Mouse (Mus musculus) erythroblast, embryonic 14.5 days (primary cell): ENCODE data around the gene Vmn1r142. TPM values are rescaled to one million over a fixed set of nuclear protein-coding genes. Genes with fewer than 3 reads are reported as not detected.
"Not testable (repeated sequence)": the region's sequence is repeated elsewhere in the genome, so short reads cannot be mapped to it uniquely, and the experiment has no call there.

ENCODE experiments used
- H3K27me3 ChIP-seq: 2 replicates; pipeline ENCODE4 v1.6.1; 2012; ENCODE audit warnings: inconsistent platforms; ENCODE audit not compliant: control insufficient read depth
- H3K36me3 ChIP-seq: 2 replicates; pipeline ENCODE4 v1.6.1; 2012; ENCODE audit warnings: mild to moderate bottlenecking, inconsistent platforms; ENCODE audit not compliant: control insufficient read depth
- H3K4me1 ChIP-seq: 2 replicates; pipeline ENCODE4 v1.6.1; 2012; ENCODE audit warnings: inconsistent platforms; ENCODE audit not compliant: control insufficient read depth
- H3K4me3 ChIP-seq: replicated peaks from 2 replicates; pipeline ENCODE3; 2012; ENCODE audit warnings: moderate library complexity, mild to moderate bottlenecking, inconsistent platforms
- H3K9me3 ChIP-seq: 2 replicates; pipeline ENCODE4 v1.6.1; 2012; ENCODE audit warnings: low read length, inconsistent platforms, mixed read lengths; ENCODE audit not compliant: control insufficient read depth
- polyA plus RNA-seq: library from polyadenylated mRNA; stranded (reverse); fragments of >175 nt; gene quantifications from 2 replicates; pipeline ENCODE4 v1.2.3, GENCODE M21; 2012

The Vmn1r142 gene
- not detected in 2 replicates for polyA plus RNA-seq

DNA sequence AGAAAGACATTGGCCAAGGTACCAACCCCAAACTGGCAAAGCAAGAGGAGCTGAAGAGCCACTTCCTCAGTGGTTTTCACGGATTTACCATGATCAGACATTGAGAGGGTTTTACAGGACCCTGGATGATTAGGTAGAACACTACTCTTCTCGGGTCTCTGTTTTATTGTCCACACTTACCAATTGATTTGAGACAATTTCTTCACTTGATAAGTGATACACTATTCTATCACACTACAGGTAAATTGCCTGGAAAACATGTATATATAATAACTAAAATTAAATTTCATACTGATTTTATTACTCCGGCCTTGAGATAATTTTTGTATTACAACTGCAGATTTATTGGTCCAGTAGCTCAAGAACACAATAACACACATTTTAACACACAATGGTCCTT is at the start of gene Vmn1r142:
Vmn1r142 (minus strand) TSS at position 101 of the 400 bp plus-strand sequence.
- H3K27me3 ChIP-seq, H3K36me3 ChIP-seq, H3K9me3 ChIP-seq, H3K4me1 ChIP-seq, H3K4me3 ChIP-seq: not testable (repeated sequence)

DNA sequence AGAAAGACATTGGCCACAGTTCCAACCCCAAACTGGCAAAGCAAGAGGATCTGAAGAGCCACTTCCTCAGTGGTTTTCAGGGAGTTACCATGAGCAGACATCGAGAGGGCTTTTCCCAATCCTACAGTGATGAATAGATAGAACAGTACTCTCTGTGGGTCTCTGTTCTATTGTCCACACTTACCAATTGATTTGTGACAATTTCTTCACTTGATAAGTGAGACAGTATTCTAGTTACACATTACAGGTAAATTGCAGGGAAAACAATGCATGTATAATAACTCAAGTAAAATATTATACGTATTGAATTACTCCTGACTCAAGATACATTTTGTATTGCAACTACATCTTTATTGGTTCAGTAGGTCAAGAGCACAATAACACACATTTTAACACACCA is 37.3 kb upstream of the Vmn1r142 start, which contains the start of gene Gm8653:
Gm8653 (minus strand) TSS at position 101 of the 400 bp plus-strand sequence.
- not testable (repeated sequence) for H3K36me3 ChIP-seq, H3K9me3 ChIP-seq, H3K4me3 ChIP-seq, H3K27me3 ChIP-seq, H3K4me1 ChIP-seq

DNA sequence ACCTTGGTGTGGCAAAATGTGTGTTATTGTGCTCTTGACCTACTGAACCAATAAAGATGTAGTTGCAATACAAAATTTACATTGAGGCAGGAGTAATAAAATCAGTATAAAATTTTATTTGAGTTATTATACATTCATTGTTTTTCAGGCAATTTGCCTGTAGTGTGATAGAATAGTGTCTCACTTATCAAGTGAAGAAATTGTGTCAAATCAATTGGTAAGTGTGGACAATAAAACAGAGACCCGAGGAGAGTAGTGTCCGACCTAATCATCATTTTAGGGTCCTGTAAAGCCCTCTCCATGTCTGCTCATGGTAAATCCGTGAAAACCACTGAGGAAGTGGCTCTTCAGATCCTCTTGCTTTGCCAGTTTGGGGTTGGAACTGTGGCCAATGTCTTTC is 25.2 kb upstream of the Vmn1r142 start, which contains the start of gene Vmn1r143:
Vmn1r143 (plus strand) TSS at position 301 of the 400 bp plus-strand sequence.
- H3K9me3 ChIP-seq, H3K4me3 ChIP-seq, H3K36me3 ChIP-seq: not testable (repeated sequence)

DNA sequence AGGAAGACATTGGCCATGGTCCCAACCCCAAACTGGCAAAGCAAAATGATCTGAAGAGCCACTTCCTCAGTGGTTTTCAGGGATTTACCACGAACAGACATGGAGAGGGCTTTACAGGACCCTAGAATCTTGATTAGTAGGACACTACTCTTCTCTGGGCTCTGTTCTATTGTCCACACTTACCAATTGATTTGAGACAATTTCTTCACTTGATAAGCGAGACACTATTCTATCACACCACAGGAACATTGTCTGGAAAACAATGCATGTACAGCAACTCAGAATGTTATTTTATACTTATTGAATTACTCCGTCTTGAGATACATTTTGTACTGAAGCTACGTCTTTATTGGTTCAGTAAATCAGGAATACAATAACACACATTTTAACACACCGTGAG is 29.2 kb downstream of the Vmn1r142 start, which contains the start of gene Gm10666:
Gm10666 (minus strand) TSS at position 101 of the 400 bp plus-strand sequence.
- H3K4me1 ChIP-seq, H3K36me3 ChIP-seq, H3K4me3 ChIP-seq, H3K9me3 ChIP-seq, H3K27me3 ChIP-seq: not testable (repeated sequence)

More for the DNA sequence above, 25.2 kb upstream of the Vmn1r142 start, which contains the start of gene Vmn1r143:
- H3K27me3 ChIP-seq, H3K4me1 ChIP-seq: not testable (repeated sequence)

DNA sequence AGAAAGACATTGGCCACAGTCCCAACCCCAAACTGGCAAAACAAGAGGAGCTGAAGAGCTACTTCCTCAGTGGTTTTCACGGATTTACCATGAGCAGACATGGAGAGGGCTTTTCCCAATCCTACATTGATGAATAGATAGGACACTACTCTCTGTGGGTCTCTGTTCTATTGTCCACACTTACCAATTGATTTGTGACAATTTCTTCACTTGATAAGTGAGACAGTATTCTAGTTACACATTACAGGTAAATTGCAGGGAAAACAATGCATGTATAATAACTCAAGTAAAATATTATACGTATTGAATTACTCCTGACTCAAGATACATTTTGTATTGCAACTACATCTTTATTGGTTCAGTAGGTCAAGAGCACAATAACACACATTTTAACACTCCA is 45.7 kb downstream of the Vmn1r142 start, which contains the start of gene Gm16451:
Gm16451 (minus strand) TSS at position 101 of the 400 bp plus-strand sequence.
- not testable (repeated sequence) for H3K4me3 ChIP-seq, H3K27me3 ChIP-seq, H3K4me1 ChIP-seq, H3K9me3 ChIP-seq, H3K36me3 ChIP-seq

Other genes with a start within 250 kb of the Vmn1r142 start
- not detected in 2 replicates for gene Gm5891, start 242.7 kb downstream of the Vmn1r142 start, polyA plus RNA-seq
- gene Vmn1r137, start 169.4 kb downstream of the Vmn1r142 start, polyA plus RNA-seq, result not detected in 2 replicates
- not detected in 2 replicates for gene Vmn1r138, start 135.1 kb downstream of the Vmn1r142 start, polyA plus RNA-seq
- not detected in 2 replicates for gene Gm6176, start 107.7 kb downstream of the Vmn1r142 start, polyA plus RNA-seq
- gene Vmn1r139, start 95.0 kb downstream of the Vmn1r142 start, polyA plus RNA-seq, result not detected in 2 replicates
- not detected in 2 replicates for gene Gm16451, start 45.8 kb downstream of the Vmn1r142 start, polyA plus RNA-seq
- not detected in 2 replicates for gene Gm10666, start 29.3 kb downstream of the Vmn1r142 start, polyA plus RNA-seq
- not detected in 2 replicates for gene Vmn1r143, start 25.3 kb upstream of the Vmn1r142 start, polyA plus RNA-seq
- not detected in 2 replicates for gene Gm8653, start 37.2 kb upstream of the Vmn1r142 start, polyA plus RNA-seq
- gene Gm8453, start 65.4 kb upstream of the Vmn1r142 start, polyA plus RNA-seq, result not detected in 2 replicates
- not detected in 2 replicates for gene Gm4187, start 165.7 kb upstream of the Vmn1r142 start, polyA plus RNA-seq
- not detected in 2 replicates for gene Gm8660, start 207.0 kb upstream of the Vmn1r142 start, polyA plus RNA-seq
- gene Vmn1r148, start 249.5 kb upstream of the Vmn1r142 start, polyA plus RNA-seq, result not detected in 2 replicates